Mouse (Mus musculus): ENCODE data around the gene Wscd2. TPM values are rescaled to one million over a fixed set of nuclear protein-coding genes. Genes with fewer than 3 reads are reported as not detected.

The Wscd2 gene
- polyA plus RNA-seq, 1 experiment from 2014 or later: 8.4 TPM

DNA sequence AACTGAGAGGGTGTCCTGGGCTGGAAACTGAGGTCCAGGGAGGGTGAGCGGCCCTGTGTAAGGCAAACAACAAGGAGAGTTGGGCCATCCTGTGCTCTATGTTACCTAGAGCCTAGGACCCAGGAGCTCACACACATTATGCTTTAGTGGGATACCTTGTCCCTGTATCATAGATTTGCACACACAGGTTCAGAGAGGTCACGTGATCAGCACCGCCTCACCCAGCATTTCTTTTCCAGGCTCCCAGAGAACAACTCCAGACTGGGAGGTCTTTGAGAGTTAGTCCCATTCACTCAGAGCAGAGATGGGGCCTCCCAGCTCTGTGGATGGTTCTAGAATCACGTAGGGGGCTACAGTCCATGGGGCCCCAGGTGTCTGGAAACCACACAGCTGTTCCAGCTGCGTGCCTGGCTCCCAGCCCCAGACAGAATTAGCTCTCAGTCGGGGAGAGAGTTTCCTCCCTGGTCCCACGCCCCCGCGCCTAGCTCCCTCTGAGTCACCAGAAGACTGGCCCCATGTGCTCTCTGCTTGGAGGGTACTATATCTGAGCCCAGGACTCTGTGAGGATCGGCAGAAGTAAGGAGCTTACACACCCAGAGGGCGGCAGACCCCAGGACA, 137.8 kb downstream of the Wscd2 start:
- 67% methylated on average over 11 of the region's 11 CpGs for WGBS
- H3K4me3 ChIP-seq: no peak overlapping the region
- 0 out of 2 replicates have a peak, but pooled peaks cover 5% of the 10 kb centered on the region for H3K4me1 ChIP-seq
- no peaks in the 10 kb centered on the region for H3K36me3 ChIP-seq
- H3K27ac ChIP-seq (replicated peaks): no peak overlapping the region
- no peak for ATAC-seq (replicated peaks)
- no peaks in the 10 kb centered on the region for H3K9me3 ChIP-seq
- no peak overlapping the region for H3K4me2 ChIP-seq (replicated peaks)
- no peaks in the 10 kb centered on the region for H3K27me3 ChIP-seq
- H3K9ac ChIP-seq (replicated peaks): no peak overlapping the region

DNA sequence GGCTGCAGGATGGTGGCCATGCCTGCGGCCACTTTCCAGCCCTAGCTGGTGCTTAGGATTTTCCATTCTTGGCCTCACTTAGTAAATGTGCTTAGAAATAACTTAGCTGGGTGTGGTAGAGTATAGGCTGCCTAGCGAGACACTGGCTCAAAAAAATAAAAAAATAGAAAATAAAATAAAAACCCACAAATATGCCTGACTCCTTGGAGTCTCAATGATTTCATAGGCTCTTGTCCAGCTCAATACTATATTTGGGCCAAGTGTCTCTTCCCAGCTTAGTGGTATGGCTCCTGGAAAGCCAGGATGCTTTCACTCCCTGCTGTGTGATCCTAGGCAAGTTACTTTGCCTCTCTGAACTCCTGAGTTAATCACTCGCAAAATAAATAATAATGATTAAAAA, 139.1 kb downstream of the Wscd2 start:
- 83% methylated on average over 3 of the region's 3 CpGs for WGBS

DNA sequence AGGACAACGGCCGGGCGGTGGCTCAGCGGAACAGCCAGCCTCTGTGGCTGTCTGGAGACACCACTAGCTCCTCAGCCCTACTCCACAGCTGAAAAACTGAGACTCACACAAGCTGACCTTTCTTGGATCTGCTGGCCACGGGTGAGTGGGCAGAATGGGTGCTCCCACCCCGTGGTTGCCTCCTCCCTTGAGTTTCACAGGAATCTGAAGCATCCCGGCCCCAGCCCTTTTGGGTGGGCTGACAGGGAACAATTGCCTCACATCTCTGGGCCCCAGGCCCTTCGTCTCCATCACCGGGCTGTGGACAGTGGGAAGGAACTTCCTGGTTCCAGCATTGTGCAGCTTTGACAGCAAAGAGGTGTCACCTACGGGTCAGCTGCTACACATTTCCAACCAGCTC, 140.0 kb downstream of the Wscd2 start:
- ATAC-seq (replicated peaks): no peak
- 75% methylated on average over 10 of the region's 10 CpGs for WGBS
- no peak overlapping the region for H3K9ac ChIP-seq (replicated peaks)

More for the DNA sequence above, 139.1 kb downstream of the Wscd2 start:
- Histone ChIP-seq H3K4me3 (no peak overlapping the region), H3K27me3 (no peaks in the 10 kb centered on the region), H3K9ac (replicated peaks) (no peak overlapping the region), H3K36me3 (no peaks in the 10 kb centered on the region), H3K4me1 (peaks cover 4% of the 10 kb centered on the region; the same call in 1 of the 2 replicates), H3K4me2 (replicated peaks) (no peak overlapping the region), H3K27ac (replicated peaks) (no peak overlapping the region), H3K9me3 (no peaks in the 10 kb centered on the region)
- ATAC-seq (replicated peaks): no peak

DNA sequence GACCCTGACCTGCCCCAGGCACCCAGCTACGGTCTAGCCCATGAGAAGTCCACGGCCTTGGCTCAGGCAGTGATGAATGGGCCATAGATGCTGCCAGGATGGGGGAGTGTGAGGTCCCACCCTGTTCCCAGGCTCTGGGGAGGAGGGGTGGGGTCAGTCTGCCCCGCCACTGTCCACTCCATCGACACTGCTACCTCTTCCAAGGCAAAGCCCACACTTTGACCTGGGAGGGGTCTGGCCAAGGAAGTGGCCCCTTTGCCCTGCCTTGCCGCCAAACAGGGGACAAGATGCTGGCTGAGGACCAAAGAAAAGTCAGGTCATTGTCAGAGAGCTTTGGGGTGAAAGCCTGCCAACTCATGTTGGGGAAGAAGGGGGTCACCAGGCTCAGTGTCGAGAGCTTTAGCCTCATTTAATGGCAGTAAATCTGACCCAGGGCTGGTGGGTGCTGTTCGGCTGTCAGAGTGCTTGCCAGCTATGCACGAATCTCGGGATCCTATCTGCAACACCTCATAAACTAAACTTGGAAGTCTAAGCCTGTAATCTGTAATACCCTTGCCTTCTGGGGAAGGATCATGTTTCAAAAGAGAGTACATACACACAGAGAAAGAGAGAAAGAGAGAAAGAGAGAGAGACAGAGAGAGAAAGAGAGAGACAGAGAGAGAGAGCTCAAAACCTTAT, 143.0 kb downstream of the Wscd2 start:
- 78% methylated on average over 9 of the region's 9 CpGs for WGBS
- no peak for ATAC-seq (replicated peaks)

More for the DNA sequence above, 140.0 kb downstream of the Wscd2 start:
- Histone ChIP-seq H3K27ac (replicated peaks) (no peak overlapping the region), H3K4me3 (no peak overlapping the region), H3K27me3 (no peaks in the 10 kb centered on the region), H3K9me3 (no peaks in the 10 kb centered on the region), H3K4me2 (replicated peaks) (no peak overlapping the region), H3K36me3 (no peaks in the 10 kb centered on the region), H3K4me1 (peaks cover 6% of the 10 kb centered on the region; the same call in 1 of the 2 replicates)

DNA sequence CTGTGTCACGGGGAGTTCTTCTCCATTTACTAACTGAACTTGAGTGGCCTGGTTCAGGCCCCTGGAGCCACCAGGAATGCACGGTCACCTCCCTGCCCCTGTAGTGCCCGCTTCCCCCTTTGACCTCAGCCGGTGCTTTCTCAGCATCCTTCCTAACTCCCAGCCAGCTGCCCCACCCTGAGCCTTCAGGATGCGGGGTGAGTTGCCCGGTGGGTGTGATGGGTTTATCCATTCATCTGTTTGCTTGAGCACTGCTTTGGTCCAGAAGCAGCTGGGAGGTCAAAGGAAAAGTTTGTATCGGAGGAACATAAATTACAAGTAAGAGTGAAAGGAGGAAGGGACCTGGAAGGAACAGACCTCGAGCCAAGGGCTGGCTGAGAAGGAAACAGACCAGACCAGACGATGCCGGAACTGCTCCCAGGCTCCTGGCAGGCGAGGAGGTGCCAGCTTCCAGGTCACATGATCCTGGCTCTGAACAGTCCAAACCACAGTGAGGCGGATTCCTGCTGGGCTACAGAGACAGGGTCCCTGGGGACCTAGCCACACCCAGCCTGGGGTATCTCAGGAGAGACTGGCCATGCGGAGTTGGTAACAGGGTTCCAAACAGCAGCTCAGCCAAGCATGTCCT, 144.0 kb downstream of the Wscd2 start:
- H3K36me3 ChIP-seq: no peaks in the 10 kb centered on the region
- H3K27ac ChIP-seq (replicated peaks): no peak overlapping the region
- H3K4me1 ChIP-seq: peaks cover 6% of the 10 kb centered on the region; the same call in 1 of the 2 replicates
- WGBS: 55% methylated on average over 13 of the region's 13 CpGs
- no peaks in the 10 kb centered on the region for H3K9me3 ChIP-seq
- no peak for ATAC-seq (replicated peaks)
- H3K9ac ChIP-seq (replicated peaks): no peak overlapping the region
- no peak overlapping the region for H3K4me3 ChIP-seq
- no peak overlapping the region for H3K4me2 ChIP-seq (replicated peaks)
- H3K27me3 ChIP-seq: no peaks in the 10 kb centered on the region

More for the DNA sequence above, 143.0 kb downstream of the Wscd2 start:
- Histone ChIP-seq H3K27me3 (no peaks in the 10 kb centered on the region), H3K36me3 (no peaks in the 10 kb centered on the region), H3K4me2 (replicated peaks) (no peak overlapping the region), H3K27ac (replicated peaks) (no peak overlapping the region), H3K9ac (replicated peaks) (no peak overlapping the region), H3K4me1 (peaks cover 6% of the 10 kb centered on the region; the same call in 1 of the 2 replicates), H3K9me3 (no peaks in the 10 kb centered on the region), H3K4me3 (no peak overlapping the region)

DNA sequence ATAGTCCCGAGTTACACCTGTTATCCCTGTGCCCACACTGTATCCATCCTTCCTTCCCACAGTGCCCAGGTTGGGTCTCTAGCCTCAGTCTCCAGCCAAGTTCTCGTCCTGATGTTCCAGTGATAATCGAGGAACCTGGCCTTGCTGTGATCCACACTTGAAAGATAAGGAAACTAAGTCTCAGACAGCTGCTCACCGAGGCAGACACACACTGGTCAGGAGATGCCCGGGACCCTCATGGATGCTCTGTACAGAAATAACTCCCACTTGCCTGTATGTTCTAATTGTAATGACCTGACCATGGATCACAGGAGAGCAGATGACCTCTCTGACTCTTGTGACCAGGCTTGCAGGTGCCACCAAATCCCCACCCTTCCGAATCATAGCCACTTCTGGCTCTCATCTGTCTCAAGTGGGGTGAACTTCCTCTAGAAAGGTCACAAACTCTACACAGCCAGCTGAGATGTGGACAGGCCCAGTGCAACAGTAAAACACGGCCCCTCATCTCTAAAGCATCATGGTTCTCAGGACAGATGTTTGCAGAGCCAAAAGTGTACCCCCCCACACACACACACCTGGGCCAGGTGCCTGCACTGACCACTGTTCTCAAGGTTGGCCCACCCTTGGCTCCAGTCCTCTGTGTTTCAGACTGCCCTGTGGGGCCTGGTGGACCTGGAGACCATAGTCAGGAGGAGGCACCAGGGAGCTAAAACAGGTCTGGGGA, 144.9 kb downstream of the Wscd2 start:
- WGBS: 88% methylated on average over 7 of the region's 7 CpGs
- Histone ChIP-seq H3K27me3 (no peaks in the 10 kb centered on the region), H3K4me2 (replicated peaks) (no peak overlapping the region), H3K27ac (replicated peaks) (no peak overlapping the region), H3K9ac (replicated peaks) (no peak overlapping the region), H3K9me3 (no peaks in the 10 kb centered on the region), H3K4me1 (peaks cover 6% of the 10 kb centered on the region; the same call in 1 of the 2 replicates), H3K4me3 (no peak overlapping the region), H3K36me3 (no peaks in the 10 kb centered on the region)
- no peak for ATAC-seq (replicated peaks)

DNA sequence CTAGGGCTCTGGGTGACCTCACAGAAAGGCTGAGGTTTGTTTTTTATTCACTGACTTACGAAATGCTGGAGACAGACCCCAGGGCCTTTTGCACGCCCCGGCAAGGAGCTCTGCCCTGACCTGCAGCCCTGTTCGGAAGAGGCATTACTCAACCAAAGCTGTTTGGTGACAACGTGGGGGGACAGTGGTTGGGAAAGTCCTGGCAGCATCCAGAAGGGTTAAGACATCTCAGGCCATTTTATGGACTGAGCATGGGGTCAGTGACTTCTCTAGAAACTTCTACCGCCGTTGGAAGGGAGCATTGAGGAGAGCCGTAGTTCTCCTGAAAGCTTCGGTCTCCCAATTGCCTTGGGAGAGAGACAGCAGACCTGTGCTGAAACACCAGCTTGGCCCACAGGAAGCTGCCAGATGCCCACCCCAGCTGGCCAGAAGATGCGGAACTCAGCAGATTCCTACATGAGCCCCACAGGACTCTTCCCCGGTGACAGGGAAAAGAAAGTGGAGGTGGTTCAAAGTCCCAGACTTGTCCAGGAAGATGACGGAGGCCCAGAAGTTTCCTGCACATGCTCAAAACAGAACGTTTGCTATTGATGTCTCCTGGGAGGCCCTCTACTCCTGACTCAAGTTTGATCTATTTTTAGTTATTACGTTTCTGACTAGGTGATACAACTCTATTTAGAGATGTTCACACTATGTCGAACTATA, 145.9 kb downstream of the Wscd2 start:
- H3K36me3 ChIP-seq: no peaks in the 10 kb centered on the region
- no peak overlapping the region for H3K4me3 ChIP-seq
- H3K4me1 ChIP-seq: peaks cover 11% of the 10 kb centered on the region; the same call in 1 of the 2 replicates
- no peak overlapping the region for H3K4me2 ChIP-seq (replicated peaks)
- no peaks in the 10 kb centered on the region for H3K27me3 ChIP-seq
- no peak for ATAC-seq (replicated peaks)
- 88% methylated on average over 15 of the region's 15 CpGs for WGBS
- no peak overlapping the region for H3K9ac ChIP-seq (replicated peaks)
- no peak overlapping the region for H3K27ac ChIP-seq (replicated peaks)
- no peaks in the 10 kb centered on the region for H3K9me3 ChIP-seq

DNA sequence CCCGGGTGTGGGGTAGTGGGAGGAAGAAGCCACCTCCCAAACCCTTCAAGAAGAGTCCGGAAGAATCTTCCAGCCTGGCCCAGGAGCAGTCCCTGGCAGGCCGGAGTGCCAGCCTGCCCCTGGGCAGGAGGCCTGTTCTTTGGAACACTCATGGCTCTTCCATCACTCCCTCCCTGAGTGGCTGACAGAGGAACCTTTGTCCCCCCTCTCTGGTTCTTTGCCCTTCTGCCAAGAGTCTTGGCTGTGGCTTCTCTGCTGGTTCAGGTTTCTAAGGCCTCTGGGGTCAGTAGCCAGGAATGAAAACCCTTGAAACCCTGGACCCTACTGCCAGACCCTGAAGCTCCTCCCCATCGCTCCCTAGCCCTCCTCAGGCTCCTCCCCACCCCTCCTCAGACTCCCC, 147.5 kb downstream of the Wscd2 start:
- H3K4me1 ChIP-seq: peaks cover 11% of the 10 kb centered on the region; the same call in 1 of the 2 replicates
- H3K36me3 ChIP-seq: no peaks in the 10 kb centered on the region
- no peaks in the 10 kb centered on the region for H3K27me3 ChIP-seq
- 75% methylated on average over 4 of the region's 4 CpGs for WGBS
- no peak overlapping the region for H3K4me3 ChIP-seq
- no peaks in the 10 kb centered on the region for H3K9me3 ChIP-seq
- no peak overlapping the region for H3K27ac ChIP-seq (replicated peaks)
- ATAC-seq (replicated peaks): no peak
- no peak overlapping the region for H3K9ac ChIP-seq (replicated peaks)
- no peak overlapping the region for H3K4me2 ChIP-seq (replicated peaks)

DNA sequence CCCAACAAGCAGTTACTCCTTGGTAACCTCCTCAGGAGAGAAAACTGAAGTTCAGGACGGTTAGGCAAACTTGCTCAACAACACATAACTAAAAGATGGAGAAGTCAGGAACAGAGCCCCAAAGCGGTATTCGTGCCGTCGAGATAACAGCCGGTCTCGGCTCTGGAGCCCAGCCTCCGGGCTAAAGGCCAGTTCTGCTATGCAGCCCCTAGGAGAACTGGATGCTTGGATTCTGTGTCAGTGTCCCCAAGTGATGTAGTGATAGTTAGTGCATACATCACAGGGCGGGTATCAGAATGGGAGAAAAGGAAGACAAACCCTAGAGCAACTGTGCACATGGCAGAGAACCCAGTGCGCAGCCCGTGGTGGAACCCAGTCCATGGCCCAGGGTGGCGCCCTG, 147.9 kb downstream of the Wscd2 start:
- Histone ChIP-seq H3K4me1 (peaks cover 14% of the 10 kb centered on the region; the same call in 1 of the 2 replicates), H3K27me3 (no peaks in the 10 kb centered on the region), H3K4me2 (replicated peaks) (no peak overlapping the region), H3K27ac (replicated peaks) (no peak overlapping the region), H3K36me3 (no peaks in the 10 kb centered on the region), H3K4me3 (no peak overlapping the region), H3K9ac (replicated peaks) (no peak overlapping the region), H3K9me3 (no peaks in the 10 kb centered on the region)
- no peak for ATAC-seq (replicated peaks)
- 90% methylated on average over 12 of the region's 12 CpGs for WGBS

DNA sequence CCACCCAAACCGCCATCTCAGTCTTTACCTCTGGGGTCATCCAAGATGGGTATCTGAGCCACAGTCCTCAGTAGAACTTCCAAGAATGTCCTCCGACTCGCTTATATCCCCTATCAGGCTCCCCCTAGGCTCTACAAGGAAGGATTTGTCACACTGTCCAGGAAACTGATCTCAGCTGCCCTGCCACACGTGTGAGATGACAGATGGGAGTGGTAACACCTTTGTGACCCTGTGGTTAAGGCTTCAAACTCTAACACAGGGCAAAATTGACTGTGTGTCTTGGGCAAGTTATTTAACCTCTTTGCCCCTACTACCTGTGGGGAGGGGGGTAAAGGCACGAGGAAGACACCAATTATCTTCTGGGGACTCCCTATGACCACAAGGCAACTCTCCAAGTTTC, 149.0 kb downstream of the Wscd2 start:
- no peak for ATAC-seq (replicated peaks)
- H3K27me3 ChIP-seq: no peaks in the 10 kb centered on the region

More for the DNA sequence above, 149.0 kb downstream of the Wscd2 start:
- Histone ChIP-seq H3K36me3 (no peaks in the 10 kb centered on the region), H3K9me3 (no peaks in the 10 kb centered on the region), H3K4me1 (peaks cover 17% of the 10 kb centered on the region; the same call in 1 of the 2 replicates), H3K27ac (replicated peaks) (no peak overlapping the region), H3K9ac (replicated peaks) (no peak overlapping the region), H3K4me2 (replicated peaks) (no peak overlapping the region), H3K4me3 (no peak overlapping the region)
- 89% methylated on average over 5 of the region's 5 CpGs for WGBS

Data from forebrain, embryonic 15.5 days (tissue).